Mouse (Mus musculus) liver (tissue): Measurements from ENCODE around the gene Gm11634.

ENCODE experiments used
- DNase-seq: peaks from one replicate; pipeline ENCODE4 v3.0.0-alpha.2; 2020; ENCODE audit warnings: mixed read lengths

Gm11634 gene

GRCm38 (mm10) chr11:101553354-101553930, 45.6 kb downstream of the Gm11634 start:
- no peak for DNase-seq

GRCm38 (mm10) chr11:101552476-101553300, 46.4 kb downstream of the Gm11634 start:
- peak; percentile 97 for DNase-seq

- DNase-seq = peak; percentile 96
Observed at GRCm38 (mm10) chr11:101551751-101552475, 47.1 kb downstream of the Gm11634 start, which contains the start of the genes Brca1 and Nbr1. Brca1 (minus strand) TSS chr11:101551955. Nbr1 (plus strand) TSS chr11:101552149.

GRCm38 (mm10) chr11:101548526-101548925, 50.5 kb downstream of the Gm11634 start:
- DNase-seq = no peak

GRCm38 (mm10) chr11:101544132-101544531, 54.9 kb downstream of the Gm11634 start:
- no peak for DNase-seq
